Mouse (Mus musculus) common myeloid progenitor, adult 5-6 weeks (primary cell): ENCODE data around the gene Prg2. TPM values are rescaled to one million over a fixed set of nuclear protein-coding genes. Genes with fewer than 3 reads are reported as not detected.

Experiments
- ATAC-seq: replicated peaks from 2 replicates; pipeline ENCODE4 v1.8.0; 2016; ENCODE audit warnings: low read depth, mild to moderate bottlenecking, moderate TSS enrichment, inconsistent platforms; ENCODE audit not compliant: poor library complexity, severe bottlenecking
- total RNA-seq: library from RNA; stranded (forward); fragments of 200-1000, 187-1606 nt; gene quantifications from 2 replicates; pipeline ENCODE4 v1.2.3, GENCODE M21; 2017

Prg2 gene
- total RNA-seq: 26.2 and 36.6 TPM in 2 replicates

GRCm38 (mm10) chr2:84980188-84980587, at the start of gene Prg2:
Gene Prg2 (plus strand): TSS chr2:84980461.
- ATAC-seq: peak; percentile 79

- no peak for ATAC-seq
Measured at GRCm38 (mm10) chr2:84933992-84934648, 46.1 kb upstream of the Prg2 start.

- no peak for ATAC-seq
Measured at GRCm38 (mm10) chr2:84934649-84935007, 45.6 kb upstream of the Prg2 start.

GRCm38 (mm10) chr2:84935065-84935464, 45.2 kb upstream of the Prg2 start:
- ATAC-seq: no peak

GRCm38 (mm10) chr2:84936474-84937429, 43.5 kb upstream of the Prg2 start, which contains the start of gene Slc43a3:
Gene Slc43a3 (plus strand): TSS chr2:84936579.
- ATAC-seq: peak; percentile 87

- ATAC-seq: no peak
Measured at GRCm38 (mm10) chr2:84937491-84938150, 42.6 kb upstream of the Prg2 start.

- ATAC-seq: peak; percentile 66
Measured at GRCm38 (mm10) chr2:84938249-84938946, 41.9 kb upstream of the Prg2 start.

- ATAC-seq: no peak
Measured at GRCm38 (mm10) chr2:84939306-84939705, 41.0 kb upstream of the Prg2 start.

GRCm38 (mm10) chr2:84939711-84940110, 40.5 kb upstream of the Prg2 start:
- ATAC-seq: no peak

GRCm38 (mm10) chr2:84941332-84941731, 38.9 kb upstream of the Prg2 start:
- ATAC-seq: no peak

- no peak for ATAC-seq
Measured at GRCm38 (mm10) chr2:84941795-84942194, 38.5 kb upstream of the Prg2 start.

GRCm38 (mm10) chr2:84947154-84947771, 33.0 kb upstream of the Prg2 start:
- no peak for ATAC-seq

GRCm38 (mm10) chr2:84948252-84948651, 32.0 kb upstream of the Prg2 start:
- no peak for ATAC-seq

GRCm38 (mm10) chr2:84948721-84949120, 31.5 kb upstream of the Prg2 start:
- no peak for ATAC-seq

GRCm38 (mm10) chr2:84951027-84951426, 29.2 kb upstream of the Prg2 start:
- no peak for ATAC-seq

GRCm38 (mm10) chr2:84952251-84952650, 28.0 kb upstream of the Prg2 start:
- ATAC-seq: no peak

GRCm38 (mm10) chr2:84952693-84953092, 27.6 kb upstream of the Prg2 start:
- no peak for ATAC-seq

- ATAC-seq: no peak
Measured at GRCm38 (mm10) chr2:84955435-84955834, 24.8 kb upstream of the Prg2 start.

GRCm38 (mm10) chr2:84956274-84956673, 24.0 kb upstream of the Prg2 start:
- peak; percentile 91 for ATAC-seq
